Mouse (Mus musculus) urinary bladder, postnatal 36 days (tissue): ENCODE data around the gene Zfp369.
A peak's percentile ranks its signal among the peaks of the same experiment; 100 is the strongest.
"Not testable (repeated sequence)": the region's sequence is repeated elsewhere in the genome, so short reads cannot be mapped to it uniquely, and the experiment has no call there.

Experiments
- DNase-seq, 2 experiments: peaks; one replicate each; pipeline ENCODE4 v3.0.0; 2022; ENCODE audit warnings: low spot score in 2 of 2, mixed read lengths in 1 of 2

Zfp369 gene

GRCm38 (mm10) chr13:65278383-65279341 is at the start of gene Zfp369:
Zfp369 (plus strand) TSS chr13:65278814.
- peak; percentile 93 to 95 for DNase-seq

DNA sequence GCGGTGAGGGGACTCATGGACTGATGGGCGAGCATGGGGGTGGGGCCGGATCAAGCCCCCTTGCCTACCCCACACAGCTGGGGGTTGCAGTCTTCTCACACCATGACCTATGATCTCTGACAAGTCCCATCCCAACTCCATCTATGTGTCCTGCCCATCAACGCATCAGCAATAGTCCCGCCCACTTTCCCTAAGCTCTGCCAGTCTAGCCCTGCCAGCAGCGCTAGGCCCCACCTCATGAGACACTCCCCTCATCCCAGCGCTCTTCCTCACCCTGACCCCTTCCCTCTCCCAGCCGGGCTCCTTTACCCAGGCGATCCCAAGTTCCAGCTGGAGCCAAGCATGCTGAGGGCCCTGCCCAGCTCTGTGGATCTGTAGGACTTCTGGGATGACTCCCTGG is 41.4 kb upstream of the Zfp369 start:
- no peak for DNase-seq

- peak; percentile 91 to 96 for DNase-seq
These were observed 38.0 kb upstream of the Zfp369 start for GRCm38 (mm10) chr13:65240509-65241098.

DNA sequence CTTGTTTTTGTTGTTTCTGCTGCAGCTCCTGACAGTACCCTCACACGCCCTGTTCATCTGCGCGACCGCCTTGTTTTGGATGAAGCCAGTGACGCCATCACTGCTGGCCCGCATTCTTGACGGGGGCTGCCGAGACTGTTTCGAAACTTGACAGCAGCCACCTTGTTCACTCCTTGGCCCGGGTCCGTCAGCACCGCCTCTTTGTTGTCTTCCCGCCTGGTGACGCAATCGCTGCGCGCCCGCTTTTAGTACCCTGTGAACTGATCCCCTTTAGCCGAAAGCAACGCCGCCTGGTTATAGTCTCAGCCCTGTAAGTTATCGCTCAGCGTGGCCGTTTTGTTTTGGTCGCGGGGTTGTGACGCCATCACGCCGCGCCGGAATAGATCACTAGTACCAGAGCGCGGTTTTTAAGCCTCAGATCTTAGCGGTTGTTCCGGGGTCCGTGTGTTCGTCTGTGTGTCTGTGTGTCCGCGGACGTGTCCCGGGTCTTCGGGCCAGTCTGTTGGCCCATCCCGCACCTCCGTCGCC is 37.5 kb upstream of the Zfp369 start:
- DNase-seq = peak; percentile 91 to 93

DNA sequence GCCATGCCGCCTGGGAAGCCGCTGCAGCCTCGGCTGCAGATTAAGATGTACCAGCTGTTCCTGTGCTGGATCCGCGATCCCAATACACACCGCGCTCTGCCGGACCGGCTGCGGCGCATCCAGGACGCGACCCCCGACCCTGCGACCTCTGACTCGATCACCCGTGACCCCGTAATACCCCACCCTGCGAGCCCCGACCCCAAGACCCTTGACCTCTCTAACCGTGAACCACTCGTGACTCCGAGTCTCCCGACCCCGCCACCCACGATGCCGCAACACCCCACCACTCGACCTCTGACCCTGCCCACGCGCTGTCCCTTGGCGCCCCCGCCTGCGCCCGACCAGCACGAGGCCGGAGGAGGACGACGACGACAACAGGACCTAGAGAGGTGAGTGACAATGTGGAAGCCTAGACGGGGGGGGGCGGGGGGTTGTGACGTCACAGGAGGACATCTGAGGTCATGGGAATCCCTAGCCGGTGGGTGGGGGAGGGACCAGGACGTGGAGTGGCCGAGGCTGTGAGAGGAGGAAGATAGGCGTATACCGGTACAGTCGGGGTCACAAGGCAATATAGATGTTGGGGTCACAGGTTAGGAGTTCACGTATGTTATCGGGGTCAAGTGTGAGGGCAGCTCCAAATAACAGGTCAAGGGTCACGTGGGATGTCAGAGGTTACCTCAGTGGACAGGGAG is 36.8 kb upstream of the Zfp369 start:
- no peak for DNase-seq

DNA sequence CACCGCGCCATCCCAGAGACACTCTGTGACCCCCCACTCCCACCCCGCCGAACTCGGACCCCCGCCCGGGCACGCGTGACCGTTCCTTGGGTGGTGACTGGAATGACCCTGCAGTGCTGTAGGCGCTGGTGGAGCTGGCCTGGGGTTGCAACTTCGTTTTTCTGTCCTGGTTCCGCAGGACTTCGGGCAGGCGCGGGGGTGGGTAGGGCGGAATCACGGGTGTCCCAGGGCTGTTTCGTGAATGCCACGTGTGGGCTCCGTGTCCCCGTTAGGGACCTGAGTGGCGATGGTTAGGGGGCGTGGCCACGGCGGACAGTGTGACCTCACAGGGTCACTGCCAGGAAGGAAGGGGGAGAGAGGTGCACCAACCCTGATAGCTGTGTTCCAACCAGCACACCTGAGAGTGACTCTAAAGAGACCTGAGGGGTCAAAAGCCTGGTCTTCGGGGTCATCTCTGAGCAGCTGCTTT is 36.3 kb upstream of the Zfp369 start:
- no peak for DNase-seq

- DNase-seq = no peak
These were observed 35.3 kb upstream of the Zfp369 start for GRCm38 (mm10) chr13:65243273-65243672.

DNA sequence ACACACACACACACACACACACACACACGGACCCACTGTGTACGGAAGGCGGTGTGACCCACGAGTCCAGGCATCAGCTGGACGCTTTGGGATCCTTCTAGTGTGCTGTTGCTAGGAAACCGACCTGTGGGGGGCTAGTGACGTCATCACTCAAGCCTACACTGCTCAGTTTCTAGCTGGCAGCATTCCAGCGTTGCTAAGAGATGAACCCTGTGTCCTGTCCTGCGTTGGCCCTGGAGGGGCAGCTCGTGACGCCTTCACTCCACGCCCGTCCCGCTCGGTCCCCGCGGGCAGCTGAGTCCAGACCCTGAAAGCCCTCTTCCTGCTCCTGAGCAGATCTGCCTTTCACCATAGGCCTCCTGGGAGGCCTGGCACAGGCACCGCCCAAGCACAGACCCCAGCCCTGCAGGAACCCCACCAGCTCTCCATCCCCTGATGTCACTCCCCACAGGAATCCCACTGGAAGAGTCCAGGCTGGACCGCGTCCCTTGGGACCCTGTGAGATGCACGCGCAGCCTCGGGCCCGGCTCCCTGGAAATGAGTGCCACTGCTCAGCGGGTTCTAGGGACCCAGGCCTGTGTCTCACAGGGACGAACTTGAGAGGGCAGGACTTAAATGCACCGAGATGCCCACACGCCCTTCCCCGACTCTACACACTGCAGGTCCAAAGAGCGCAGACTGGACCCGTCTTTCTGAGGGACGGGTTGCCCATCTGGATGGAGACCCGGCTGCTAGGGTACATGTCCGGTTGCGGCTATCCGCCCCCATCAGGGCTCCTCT is 20.2 kb upstream of the Zfp369 start:
- no peak for DNase-seq

DNA sequence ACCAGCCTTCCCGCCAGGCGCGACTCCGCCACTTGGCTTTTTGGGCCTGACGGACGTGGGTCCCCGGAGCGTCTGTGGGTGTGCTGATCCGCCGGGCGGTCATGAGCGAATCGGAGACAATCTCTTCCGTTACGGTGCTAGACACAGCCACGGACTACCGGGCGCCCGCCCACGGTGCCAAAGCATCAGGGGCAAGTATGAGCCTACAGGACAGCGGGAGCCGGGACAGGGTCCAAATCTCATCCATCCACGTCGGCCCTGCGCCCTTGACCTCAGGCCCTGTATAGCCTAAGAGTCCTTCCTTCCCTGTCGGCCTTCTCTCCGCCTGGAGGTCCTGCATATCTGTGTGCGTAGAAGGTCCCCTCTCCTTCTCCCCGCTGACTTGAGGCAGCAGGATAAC is 19.4 kb upstream of the Zfp369 start, which contains the start of gene Gm10775:
Gene Gm10775, plus strand, starts transcription at position 301 of the 400 bp plus-strand sequence.
- DNase-seq = no peak

DNA sequence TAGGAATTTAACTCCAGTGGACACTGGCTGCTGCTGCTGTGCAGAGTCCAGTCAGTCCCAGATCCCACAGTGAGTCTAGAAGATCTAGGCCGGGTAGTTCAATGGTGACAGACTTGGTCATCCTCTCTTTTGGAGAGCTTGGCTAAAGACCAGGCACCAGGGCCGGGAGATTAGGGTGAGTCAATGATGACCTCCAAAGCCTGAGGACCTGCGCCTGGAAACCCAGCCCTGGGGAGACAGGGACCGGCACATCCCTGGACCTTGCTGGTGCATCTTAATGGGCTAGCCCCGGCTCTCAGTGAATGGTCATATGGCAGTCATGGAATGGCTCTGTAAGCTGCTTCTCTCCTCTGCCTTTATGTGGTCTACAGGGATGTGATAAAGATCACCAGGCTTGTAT is 16.5 kb upstream of the Zfp369 start:
- DNase-seq = no peak

DNA sequence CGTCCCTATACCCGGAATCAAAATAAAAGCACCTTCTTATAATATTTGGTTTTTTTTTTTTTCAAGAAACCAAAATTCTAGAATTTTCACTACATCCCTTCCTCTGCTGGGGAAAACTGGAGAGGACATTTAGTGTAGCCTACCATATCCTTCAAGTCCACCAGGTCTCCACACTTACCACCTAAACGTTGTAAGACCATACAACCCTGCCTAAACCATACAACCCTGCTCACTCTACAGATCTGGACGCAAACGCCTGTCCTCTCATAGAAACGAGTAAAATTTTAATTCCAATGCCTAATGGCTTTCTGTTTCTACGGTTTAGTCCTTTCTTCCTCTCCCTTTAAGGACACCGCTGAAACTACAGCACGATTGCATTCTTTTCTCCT is 626 bp upstream of the Zfp369 start:
- DNase-seq = no peak

DNA sequence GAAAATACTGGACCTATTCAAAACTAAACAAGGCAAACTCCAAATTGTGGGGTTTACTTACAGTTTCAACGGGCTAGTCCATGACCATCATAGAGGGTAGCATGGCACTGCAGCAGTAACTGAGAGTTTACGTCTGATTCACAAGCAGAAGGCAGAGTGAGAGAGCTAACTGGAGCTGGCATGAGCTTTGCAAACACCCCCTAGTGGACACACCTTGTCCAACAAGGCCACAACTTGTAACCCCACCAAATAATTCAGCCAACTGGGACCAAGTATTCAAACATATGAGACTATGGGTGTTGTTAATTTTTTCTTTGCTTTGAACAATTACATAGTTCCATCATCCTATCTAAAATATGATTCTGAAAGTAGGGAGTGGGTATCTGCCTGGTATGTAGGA is 8.2 kb downstream of the Zfp369 start:
- no peak for DNase-seq

GRCm38 (mm10) chr13:65296354-65296753 is 17.7 kb downstream of the Zfp369 start:
- DNase-seq = no peak

- DNase-seq = peak; percentile 13 to 21
These were observed 32.2 kb downstream of the Zfp369 start for GRCm38 (mm10) chr13:65310849-65311248.

DNA sequence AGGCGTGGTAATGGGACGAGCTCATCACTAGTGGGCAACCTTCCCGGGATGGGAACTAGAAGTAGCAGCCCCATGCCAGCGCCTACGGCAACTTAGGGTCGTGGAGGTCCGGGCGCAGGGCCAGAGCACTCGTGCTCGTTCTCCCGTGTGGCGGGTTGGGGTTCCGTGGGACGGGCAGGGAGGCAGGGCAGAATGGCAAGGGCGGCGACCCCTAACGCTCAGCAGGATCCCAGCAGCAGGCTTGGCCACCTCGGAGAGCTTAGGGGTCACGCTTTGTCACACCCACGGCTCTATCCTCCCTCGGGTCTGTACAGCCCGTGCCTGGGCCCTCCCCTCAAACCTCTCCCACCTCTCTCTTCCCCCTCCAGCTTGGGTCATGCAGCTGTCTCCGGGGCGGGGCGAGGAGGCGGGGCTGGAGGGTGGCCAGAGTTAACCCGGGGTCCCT is 32.7 kb downstream of the Zfp369 start:
- no peak for DNase-seq

DNA sequence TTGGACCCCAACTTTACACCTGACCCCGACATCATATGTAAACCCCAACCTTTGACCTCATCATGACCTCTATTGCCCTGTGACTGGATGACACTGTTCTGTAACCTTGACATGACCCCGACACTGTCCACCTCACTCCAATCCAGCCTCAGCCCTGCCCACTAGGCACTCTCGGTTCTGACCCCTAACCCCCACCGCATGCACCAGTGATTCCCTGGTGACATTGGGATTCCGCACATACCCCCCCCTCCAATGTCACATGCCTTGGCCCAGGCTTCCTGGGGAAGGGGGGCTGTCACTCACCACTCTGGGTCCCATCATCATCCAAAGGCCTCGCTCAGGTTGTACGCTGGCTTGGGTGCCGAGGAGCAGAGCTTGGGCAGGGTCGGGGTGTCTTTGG is 33.2 kb downstream of the Zfp369 start:
- no peak for DNase-seq

GRCm38 (mm10) chr13:65348501-65348900 is 69.9 kb downstream of the Zfp369 start:
- DNase-seq = not testable (repeated sequence)

DNA sequence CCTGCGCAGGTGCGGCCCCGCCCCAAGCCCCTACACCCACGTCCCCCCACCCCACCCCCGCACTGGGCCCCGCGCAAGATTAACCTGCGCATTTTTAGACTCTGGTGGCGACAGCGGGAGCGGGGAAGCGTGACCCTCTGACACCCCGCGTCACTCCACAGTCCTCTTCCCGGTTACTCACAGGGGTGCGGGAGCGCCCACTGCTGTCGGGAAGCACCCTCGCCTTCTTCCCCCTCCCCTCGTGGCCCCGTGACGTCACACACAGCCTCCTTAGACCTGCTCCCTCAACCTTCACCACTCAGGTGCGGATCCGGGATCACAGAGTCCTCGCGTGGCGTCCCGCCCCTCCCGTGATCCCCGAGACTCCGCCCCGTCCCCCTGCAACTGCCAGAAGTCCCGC is 73.2 kb downstream of the Zfp369 start:
- not testable (repeated sequence) for DNase-seq
